Mouse (Mus musculus) lung, postnatal 0 days (tissue): ENCODE measurements around the gene Il23a. TPM values are rescaled to one million over a fixed set of nuclear protein-coding genes. Genes with fewer than 3 reads are reported as not detected.

Source experiments
- ATAC-seq: fragments of 200-750 bp; cut with Nextera tagmentation; 2 replicates; pipeline ENCODE4 v1.8.0; 2017; ENCODE audit warnings: moderate library complexity
- DNase-seq: peaks from one replicate; pipeline ENCODE4 v3.0.0-alpha.2; 2016; ENCODE audit warnings: low spot score
- H3K27ac ChIP-seq: fragments of 300-500 bp; sonication (generic); 2 replicates; pipeline ENCODE4 v1.5.1; 2014; ENCODE audit warnings: antibody characterized with exemption, mild to moderate bottlenecking, low read length, mixed read lengths
- H3K27me3 ChIP-seq: fragments of 300-500 bp; sonication (generic); replicated peaks from 2 replicates; pipeline ENCODE4 v1.6.1; 2014; ENCODE audit warnings: low read length, mixed read lengths; ENCODE audit not compliant: insufficient read depth
- H3K36me3 ChIP-seq: fragments of 300-500 bp; sonication (generic); 2 replicates; pipeline ENCODE4 v1.6.1; 2014; ENCODE audit warnings: low read length, mixed read lengths; ENCODE audit not compliant: insufficient read depth
- H3K4me1 ChIP-seq: fragments of 300-500 bp; sonication (generic); 2 replicates; pipeline ENCODE4 v1.6.1; 2014; ENCODE audit warnings: antibody characterized with exemption, low read depth, low read length, mixed read lengths; ENCODE audit not compliant: insufficient read depth
- H3K4me2 ChIP-seq: fragments of 300-500 bp; sonication (generic); replicated peaks from 2 replicates; pipeline ENCODE4 v1.6.1; 2014; ENCODE audit warnings: low read depth, mild to moderate bottlenecking, low read length, moderate library complexity, mixed read lengths
- H3K4me3 ChIP-seq: fragments of 300-500 bp; sonication (generic); 2 replicates; pipeline ENCODE4 v1.5.1; 2014; ENCODE audit warnings: low read depth, low read length
- H3K9ac ChIP-seq: fragments of 300-500 bp; sonication (generic); replicated peaks from 2 replicates; pipeline ENCODE4 v1.6.1; 2014; ENCODE audit warnings: low read depth, mild to moderate bottlenecking
- H3K9me3 ChIP-seq: fragments of 300-500 bp; sonication (generic); 2 replicates; pipeline ENCODE4 v1.6.1; 2016; ENCODE audit warnings: low read length, mixed read lengths
- CTCF ChIP-seq: IDR thresholded peaks from 2 replicates; pipeline ENCODE4 v1.5.1; 2016; ENCODE audit warnings: antibody characterized with exemption, mild to moderate bottlenecking
- EP300 ChIP-seq: IDR thresholded peaks from 2 replicates; pipeline ENCODE4 v1.6.1; 2016; ENCODE audit warnings: antibody characterized with exemption, mild to moderate bottlenecking, control low read depth
- WGBS: fragments of 180-500 bp; shearing (Covaris S2); extraction: QIAGEN DNeasy Blood & Tissue Kit; methylation state at CpG from one replicate; pipeline ENCODE4 v1.1.7; 2014; 5-methylcytosine and 5-hydroxymethylcytosine counted together
- polyA plus RNA-seq: library from polyadenylated mRNA; unstranded; fragments of >200 nt; fragmentation: Nextera tagmentation; extraction: Ambion mirVana; gene quantifications from 2 replicates; pipeline ENCODE4 v1.2.1, GENCODE M21; 2015

Gene Il23a
- polyA plus RNA-seq, 1 experiment from 2014 or later = 0.30 TPM

GRCm38 (mm10) chr10:128310902-128311301, 12.3 kb upstream of the Il23a start:
- no peak overlapping the region for H3K27ac ChIP-seq
- ATAC-seq = no peak
- TF ChIP-seq CTCF = no peak
- TF ChIP-seq EP300 = no peak

GRCm38 (mm10) chr10:128310177-128310576, 11.6 kb upstream of the Il23a start:
- H3K9me3 ChIP-seq = no peaks in the 10 kb centered on the region
- H3K27me3 ChIP-seq = no peaks in the 10 kb centered on the region
- no peak overlapping the region for H3K27ac ChIP-seq
- no peak overlapping the region for H3K4me2 ChIP-seq
- H3K4me1 ChIP-seq = no peaks in the 10 kb centered on the region
- peak; percentile 54 for ATAC-seq
- H3K9ac ChIP-seq = no peak overlapping the region
- WGBS = 37% methylated on average over 11 of the region's 11 CpGs
- peaks cover 28% of the 10 kb centered on the region; the same call in 1 of the 2 replicates for H3K36me3 ChIP-seq
- TF ChIP-seq CTCF (no peak), EP300 (no peak)
- H3K4me3 ChIP-seq = no peak overlapping the region
- DNase-seq = peak; percentile 44

More at GRCm38 (mm10) chr10:128310902-128311301, 12.3 kb upstream of the Il23a start:
- peaks cover 31% of the 10 kb centered on the region; the same call in 1 of the 2 replicates for H3K36me3 ChIP-seq
- no peaks in the 10 kb centered on the region for H3K4me1 ChIP-seq
- H3K4me3 ChIP-seq = no peak overlapping the region
- H3K9me3 ChIP-seq = no peaks in the 10 kb centered on the region
- DNase-seq = no peak
- H3K9ac ChIP-seq = no peak overlapping the region
- no peaks in the 10 kb centered on the region for H3K27me3 ChIP-seq
- 49% methylated on average over 4 of the region's 4 CpGs for WGBS
- no peak overlapping the region for H3K4me2 ChIP-seq

- H3K4me1 ChIP-seq = no peaks in the 10 kb centered on the region
- DNase-seq (no peak), ATAC-seq (peak; percentile 30; the same call in 1 of the 2 replicates)
- no peaks in the 10 kb centered on the region for H3K9me3 ChIP-seq
- WGBS = 88% methylated on average over 7 of the region's 7 CpGs
- H3K27me3 ChIP-seq = no peaks in the 10 kb centered on the region
- TF ChIP-seq EP300 (no peak), CTCF (no peak)
- H3K4me3 ChIP-seq = no peak overlapping the region
- no peak overlapping the region for H3K27ac ChIP-seq
- H3K9ac ChIP-seq = no peak overlapping the region
- peaks cover 23% of the 10 kb centered on the region; the same call in 1 of the 2 replicates for H3K36me3 ChIP-seq
- no peak overlapping the region for H3K4me2 ChIP-seq
Measured at GRCm38 (mm10) chr10:128309654-128310053, 11.1 kb upstream of the Il23a start.

- H3K4me1 ChIP-seq = peaks cover 14% of the 10 kb centered on the region
- TF ChIP-seq CTCF (no peak), EP300 (peak; percentile 53)
- DNase-seq (peak; percentile 99), ATAC-seq (peak; percentile 99)
- H3K9me3 ChIP-seq = no peaks in the 10 kb centered on the region
- WGBS = under 1% methylated on average over 37 of the region's 37 CpGs
- peak within 1 kb of the TSS; percentile 48 for H3K4me3 ChIP-seq
- H3K27me3 ChIP-seq = no peaks in the 10 kb centered on the region
- peaks cover 7% of the 10 kb centered on the region; the same call in 1 of the 2 replicates for H3K36me3 ChIP-seq
- peak within 1 kb of the TSS; percentile 71 for H3K4me2 ChIP-seq
- peak within 1 kb of the TSS; percentile 92 for H3K27ac ChIP-seq
- peak within 1 kb of the TSS; percentile 61 for H3K9ac ChIP-seq
Measured at GRCm38 (mm10) chr10:128303126-128304021, 4.8 kb upstream of the Il23a start, which contains the start of gene Pan2. Pan2 (plus strand) TSS chr10:128303335.

- Histone ChIP-seq H3K27ac (peak overlapping the region; percentile 92), H3K9ac (peak overlapping the region; percentile 61), H3K4me3 (peak overlapping the region; percentile 48), H3K9me3 (no peaks in the 10 kb centered on the region), H3K4me1 (peaks cover 17% of the 10 kb centered on the region), H3K4me2 (peak overlapping the region; percentile 71), H3K27me3 (no peaks in the 10 kb centered on the region), H3K36me3 (peaks cover under 1% of the 10 kb centered on the region; the same call in 1 of the 2 replicates)
- TF ChIP-seq CTCF = no peak
- no peak for TF ChIP-seq EP300
- WGBS = 1% methylated on average over 9 of the region's 9 CpGs
- peak; percentile 16 for ATAC-seq
- DNase-seq = no peak
Measured at GRCm38 (mm10) chr10:128302785-128303125, 4.2 kb upstream of the Il23a start.

- 28% methylated on average over 3 of the region's 3 CpGs for WGBS
- no peaks in the 10 kb centered on the region for H3K36me3 ChIP-seq
- H3K9ac ChIP-seq = peak overlapping the region; percentile 61
- peaks cover 20% of the 10 kb centered on the region for H3K4me1 ChIP-seq
- H3K27me3 ChIP-seq = no peaks in the 10 kb centered on the region
- peak overlapping the region; percentile 48 for H3K4me3 ChIP-seq
- ATAC-seq = no peak
- peak; percentile 29 for DNase-seq
- H3K27ac ChIP-seq = peak overlapping the region; percentile 92
- peak overlapping the region; percentile 71 for H3K4me2 ChIP-seq
- TF ChIP-seq CTCF (no peak), EP300 (no peak)
- no peaks in the 10 kb centered on the region for H3K9me3 ChIP-seq
Measured at GRCm38 (mm10) chr10:128302357-128302756, 3.8 kb upstream of the Il23a start.
